Comparison of ENCODE assay signal across 9 mouse cellular contexts in genomic region chr8:117464525-117464924, GRCm38 (mm10). TPM values are rescaled to one million over a fixed set of nuclear protein-coding genes. Genes with fewer than 3 reads are reported as not detected.
A peak's percentile ranks its signal among the peaks of the same experiment; 100 is the strongest.
DNase-seq lines count a peak whose midpoint lies in the region; ATAC-seq and TF ChIP-seq lines count a peak whose summit lies in the region.
"Had no signal": no experiment of that assay in that cellular context is flagged by ENCODE, and none has a peak within 500 bp of the region (broad histone marks: within the 10 kb centered on the region; RNA-seq: fewer than 3 reads in every experiment).

No protein-coding gene starts in this region.

- TF ChIP-seq CTCF in bone marrow, adult 2 months (IDR thresholded peaks at IDR 0.05; ENCODE audit: control insufficient read depth, insufficient read depth, low read length): 0 out of 2 replicates have a peak, but pooled peaks have one; percentile 27
- TF ChIP-seq CTCF in stomach, postnatal 0 days (IDR thresholded peaks at IDR 0.05; ENCODE audit: low read depth): peak; percentile 63

- 0 out of 2 replicates have a peak, but pooled peaks cover 3% of the 10 kb centered on the region for H3K9me3 ChIP-seq in kidney, embryonic 16.5 days (ENCODE audit: low read length)
- no peaks in the 10 kb centered on the region for H3K9me3 ChIP-seq in stomach, postnatal 0 days (ENCODE audit: control insufficient read depth, low read length)
- H3K9me3 ChIP-seq: hindbrain, embryonic 15.5 days; liver, embryonic 13.5 days had no signal

- no peak for ATAC-seq in kidney, embryonic 16.5 days (ENCODE audit: low FRiP score, low TSS enrichment)
- no peak for ATAC-seq in stomach, postnatal 0 days (ENCODE audit: low FRiP score, low TSS enrichment)

- H3K27ac ChIP-seq in kidney, embryonic 16.5 days (ENCODE audit: low read length): no peak overlapping the region
- no peak overlapping the region for H3K27ac ChIP-seq in bone marrow, adult 2 months (ENCODE audit: control insufficient read depth, insufficient read depth, low read depth, low read length, poor library complexity)
- no peak overlapping the region for H3K27ac ChIP-seq in stomach, postnatal 0 days (replicated peaks)
- H3K27ac ChIP-seq: hindbrain, embryonic 15.5 days; liver, embryonic 13.5 days had no signal

- peaks cover 8% of the 10 kb centered on the region for H3K36me3 ChIP-seq in kidney, embryonic 16.5 days (ENCODE audit: insufficient read depth, low read length)
- H3K36me3 ChIP-seq in stomach, postnatal 0 days (ENCODE audit: control insufficient read depth, insufficient read depth, low read length): no peaks in the 10 kb centered on the region
- H3K36me3 ChIP-seq: hindbrain, embryonic 15.5 days; liver, embryonic 13.5 days had no signal

- TF ChIP-seq POLR2A in bone marrow, adult 2 months (IDR thresholded peaks at IDR 0.05; ENCODE audit: borderline replicate concordance, control insufficient read depth, low read depth, low read length): no peak

- peaks cover 13% of the 10 kb centered on the region for H3K4me1 ChIP-seq in kidney, embryonic 16.5 days (ENCODE audit: insufficient read depth, low read length)
- no peaks in the 10 kb centered on the region; the same call in 1 of the 2 replicates for H3K4me1 ChIP-seq in bone marrow, adult 2 months (ENCODE audit: control insufficient read depth, insufficient read depth, low read length)
- no peaks in the 10 kb centered on the region for H3K4me1 ChIP-seq in stomach, postnatal 0 days (replicated peaks; ENCODE audit: control insufficient read depth, insufficient read depth)

- H3K4me3 ChIP-seq in kidney, embryonic 16.5 days (ENCODE audit: low read length): no peak overlapping the region
- H3K4me3 ChIP-seq in bone marrow, adult 2 months (replicated peaks; ENCODE audit: control insufficient read depth, low read depth, low read length): no peak overlapping the region
- H3K4me3 ChIP-seq in stomach, postnatal 0 days (ENCODE audit: low read depth, low read length): no peak overlapping the region
- H3K4me3 ChIP-seq: hindbrain, embryonic 15.5 days; liver, embryonic 13.5 days had no signal

- H3K9ac ChIP-seq in kidney, embryonic 16.5 days (replicated peaks; ENCODE audit: low read length): no peak overlapping the region
- H3K9ac ChIP-seq in stomach, postnatal 0 days (ENCODE audit: low read length): no peak overlapping the region
- H3K9ac ChIP-seq: hindbrain, embryonic 15.5 days; liver, embryonic 13.5 days had no signal

- 98% methylated on average over 6 of the region's 6 CpGs for WGBS in kidney, embryonic 16.5 days
- WGBS in bone marrow, adult 2 months: 97% methylated on average over 6 of the region's 6 CpGs
- WGBS in stomach, postnatal 0 days: 96% methylated on average over 6 of the region's 6 CpGs

- H3K4me2 ChIP-seq in kidney, embryonic 16.5 days (replicated peaks; ENCODE audit: low read depth, low read length): no peak overlapping the region
- H3K4me2 ChIP-seq in stomach, postnatal 0 days (replicated peaks; ENCODE audit: low read depth): no peak overlapping the region
- H3K4me2 ChIP-seq: hindbrain, embryonic 15.5 days; liver, embryonic 13.5 days had no signal

- DNase-seq in kidney, adult 18-20 months: peak; percentile 32
- peak; percentile 56 for DNase-seq in right cerebral cortex, postnatal 4 days
- no peak for DNase-seq in right cerebral cortex, postnatal 36 days (ENCODE audit: low spot score in 2 of 2)
- DNase-seq in stomach, postnatal 0 days (ENCODE audit: low spot score): no peak
- DNase-seq in retina, postnatal 1 day: no peak

- no peak for TF ChIP-seq EP300 in stomach, postnatal 0 days (optimal IDR thresholded peaks at IDR 0.05)

- no peaks in the 10 kb centered on the region for H3K27me3 ChIP-seq in kidney, embryonic 16.5 days (ENCODE audit: insufficient read depth, low read length)
- H3K27me3 ChIP-seq in stomach, postnatal 0 days (ENCODE audit: control insufficient read depth, insufficient read depth, low read length): no peaks in the 10 kb centered on the region
- H3K27me3 ChIP-seq: hindbrain, embryonic 15.5 days; liver, embryonic 13.5 days had no signal

RNA-seq across cellular contexts. Expression of gene Plcg2, which starts 33.6 kb away (rescaled TPM):
- 7.6 and 7.7 TPM in 2 replicates for polyA plus RNA-seq in kidney, embryonic 16.5 days (2015; fragmentation: Nextera tagmentation; extraction: Ambion mirVana)
- 14.7 and 36.8 TPM in 2 replicates for polyA plus RNA-seq in bone marrow, adult 2 months (2011; ENCODE audit: insufficient read depth, insufficient read length, low replicate concordance, missing spikeins)
- 2.3 and 2.4 TPM in 2 replicates for polyA plus RNA-seq in stomach, postnatal 0 days (2015; fragmentation: Nextera tagmentation; extraction: Ambion mirVana)

Comparison
In these comparisons a context has a peak if more than half of its experiments do, and no peak if none do; other contexts are left out.
1. DNase-seq: peak in kidney, adult 18-20 months (single experiment) and right cerebral cortex, postnatal 4 days (single experiment); none in right cerebral cortex, postnatal 36 days (0 of 2), stomach, postnatal 0 days (single experiment) and retina, postnatal 1 day (single experiment).